Mouse (Mus musculus): ENCODE data around the gene Zfp646. TPM values are rescaled to one million over a fixed set of nuclear protein-coding genes. Genes with fewer than 3 reads are reported as not detected.

Gene Zfp646
- polyA plus RNA-seq, 1 experiment: 27.2 TPM

DNA sequence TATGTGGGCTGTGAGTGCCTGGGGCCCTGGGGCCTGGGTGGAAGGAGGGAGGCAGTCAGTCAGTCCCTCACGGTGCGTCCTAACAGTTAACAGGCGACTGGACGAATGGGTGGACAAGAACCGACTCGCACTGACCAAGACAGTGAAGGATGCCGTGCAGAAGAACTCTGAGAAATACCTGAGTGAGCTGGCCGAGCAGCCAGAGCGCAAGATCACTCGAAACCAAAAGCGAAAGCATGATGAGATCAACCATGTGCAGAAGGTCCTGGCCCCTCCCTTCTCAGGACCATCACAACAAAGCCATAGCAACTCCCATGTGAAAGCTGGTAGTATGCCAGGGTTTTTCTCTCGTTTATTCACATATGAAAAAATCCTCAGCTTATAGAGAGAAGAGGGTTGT, 39.3 kb downstream of the Zfp646 start:
- H3K4me1 ChIP-seq (ENCODE audit: control insufficient read depth, insufficient read depth, insufficient read length): no peaks in the 10 kb centered on the region
- H3K4me3 ChIP-seq (ENCODE audit: extremely low read depth, insufficient read depth, insufficient read length): no peak overlapping the region
- H3K36me3 ChIP-seq (ENCODE audit: control insufficient read depth, insufficient read depth, low read length): peaks cover 9% of the 10 kb centered on the region
- TF ChIP-seq CTCF (IDR thresholded peaks at IDR 0.05; ENCODE audit: extremely low read depth, insufficient read depth, insufficient read length, insufficient replicate concordance): no peak
- no peak for TF ChIP-seq POLR2A (IDR thresholded peaks at IDR 0.05; ENCODE audit: low read depth, low read length)
- H3K27me3 ChIP-seq (ENCODE audit: control insufficient read depth, insufficient read depth, low read length): no peaks in the 10 kb centered on the region
- H3K27ac ChIP-seq (ENCODE audit: insufficient read depth, low read length): no peak overlapping the region
- no peak for DNase-seq (ENCODE audit: low read depth in 1 of 2, low spot score in 2 of 2)
- WGBS: 77% methylated on average over 12 of the region's 12 CpGs

DNA sequence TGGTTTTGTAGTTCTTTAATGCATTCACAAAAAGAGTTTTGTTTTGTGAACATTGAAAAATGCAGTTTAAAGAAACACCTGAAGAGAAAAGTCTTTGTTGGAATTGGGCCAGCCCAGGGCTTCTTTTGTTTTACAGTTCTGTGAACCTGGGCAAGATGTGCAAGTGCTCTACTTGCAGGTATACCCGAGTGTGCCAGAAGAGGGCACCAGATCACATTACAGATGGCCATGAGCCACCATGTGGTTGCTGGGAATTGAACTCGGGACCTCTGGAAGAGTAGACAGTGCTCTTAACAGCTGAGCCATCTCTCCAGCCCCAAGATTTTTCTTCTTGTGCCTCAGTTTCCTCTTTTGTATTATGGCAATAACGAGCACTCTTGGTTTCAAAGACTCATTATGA, 42.2 kb downstream of the Zfp646 start:
- peak in 1 of 2 experiments; percentile 69 for DNase-seq (ENCODE audit: low read depth in 1 of 2, low spot score in 2 of 2)
- Histone ChIP-seq H3K36me3 (ENCODE audit: control insufficient read depth, insufficient read depth, low read length) (peaks cover 9% of the 10 kb centered on the region), H3K4me3 (ENCODE audit: extremely low read depth, insufficient read depth, insufficient read length) (no peak overlapping the region), H3K4me1 (ENCODE audit: control insufficient read depth, insufficient read depth, insufficient read length) (peaks cover 12% of the 10 kb centered on the region; the same call in 1 of the 2 replicates), H3K27me3 (ENCODE audit: control insufficient read depth, insufficient read depth, low read length) (no peaks in the 10 kb centered on the region), H3K27ac (ENCODE audit: insufficient read depth, low read length) (no peak overlapping the region)
- 54% methylated on average over 3 of the region's 3 CpGs for WGBS
- TF ChIP-seq CTCF (IDR thresholded peaks at IDR 0.05; ENCODE audit: extremely low read depth, insufficient read depth, insufficient read length, insufficient replicate concordance): peak; percentile 16; the same call in 1 of the 2 replicates
- no peak for TF ChIP-seq POLR2A (IDR thresholded peaks at IDR 0.05; ENCODE audit: low read depth, low read length)

DNA sequence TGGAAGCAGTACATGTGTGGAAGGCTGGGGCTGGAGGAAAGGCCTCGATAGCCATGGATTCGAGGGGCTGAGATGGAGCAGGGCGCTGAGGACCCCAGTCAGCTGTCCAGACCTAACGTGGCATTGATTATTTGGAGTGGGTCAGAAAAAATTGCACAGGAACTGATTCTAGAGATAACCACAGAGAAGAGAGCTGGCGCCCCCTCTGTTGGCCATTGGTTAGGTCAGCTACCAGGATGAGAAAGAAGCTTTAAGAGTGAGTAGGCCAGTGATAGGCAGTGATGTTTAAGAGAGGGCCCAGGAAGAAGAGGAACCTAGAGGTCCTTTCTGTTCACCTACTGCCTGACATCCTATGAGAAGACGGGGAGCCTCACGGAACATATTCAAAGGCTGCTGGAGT, 43.3 kb downstream of the Zfp646 start:
- DNase-seq (ENCODE audit: low read depth in 1 of 2, low spot score in 2 of 2): no peak
- Histone ChIP-seq H3K27me3 (ENCODE audit: control insufficient read depth, insufficient read depth, low read length) (no peaks in the 10 kb centered on the region), H3K27ac (ENCODE audit: insufficient read depth, low read length) (no peak overlapping the region), H3K36me3 (ENCODE audit: control insufficient read depth, insufficient read depth, low read length) (peaks cover 9% of the 10 kb centered on the region), H3K4me3 (ENCODE audit: extremely low read depth, insufficient read depth, insufficient read length) (no peak overlapping the region), H3K4me1 (ENCODE audit: control insufficient read depth, insufficient read depth, insufficient read length) (peaks cover 12% of the 10 kb centered on the region; the same call in 1 of the 2 replicates)
- TF ChIP-seq CTCF (IDR thresholded peaks at IDR 0.05; ENCODE audit: extremely low read depth, insufficient read depth, insufficient read length, insufficient replicate concordance) (no peak; the same call in 1 of the 2 replicates), POLR2A (IDR thresholded peaks at IDR 0.05; ENCODE audit: low read depth, low read length) (no peak)
- WGBS: 80% methylated on average over 7 of the region's 7 CpGs

DNA sequence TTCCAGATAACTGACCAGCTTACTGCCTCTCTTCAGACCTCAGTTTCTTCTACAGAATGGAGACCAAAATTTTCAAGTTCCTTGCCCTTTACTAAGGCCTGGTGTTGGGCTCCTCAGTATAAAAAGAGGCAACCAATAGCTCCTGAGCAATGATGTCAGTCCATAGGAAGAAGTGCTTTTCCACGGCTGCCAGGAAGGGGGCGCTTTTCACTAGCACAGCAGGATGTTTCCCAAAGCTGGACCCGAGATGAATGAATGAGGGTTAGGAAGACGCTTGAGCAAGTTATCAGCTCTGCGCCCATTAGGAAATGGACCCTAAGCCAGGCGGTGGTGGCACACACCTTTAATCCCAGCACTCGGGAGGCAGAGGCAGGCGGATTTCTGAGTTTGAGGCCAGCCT, 45.5 kb downstream of the Zfp646 start:
- WGBS: 76% methylated on average over 8 of the region's 8 CpGs

DNA sequence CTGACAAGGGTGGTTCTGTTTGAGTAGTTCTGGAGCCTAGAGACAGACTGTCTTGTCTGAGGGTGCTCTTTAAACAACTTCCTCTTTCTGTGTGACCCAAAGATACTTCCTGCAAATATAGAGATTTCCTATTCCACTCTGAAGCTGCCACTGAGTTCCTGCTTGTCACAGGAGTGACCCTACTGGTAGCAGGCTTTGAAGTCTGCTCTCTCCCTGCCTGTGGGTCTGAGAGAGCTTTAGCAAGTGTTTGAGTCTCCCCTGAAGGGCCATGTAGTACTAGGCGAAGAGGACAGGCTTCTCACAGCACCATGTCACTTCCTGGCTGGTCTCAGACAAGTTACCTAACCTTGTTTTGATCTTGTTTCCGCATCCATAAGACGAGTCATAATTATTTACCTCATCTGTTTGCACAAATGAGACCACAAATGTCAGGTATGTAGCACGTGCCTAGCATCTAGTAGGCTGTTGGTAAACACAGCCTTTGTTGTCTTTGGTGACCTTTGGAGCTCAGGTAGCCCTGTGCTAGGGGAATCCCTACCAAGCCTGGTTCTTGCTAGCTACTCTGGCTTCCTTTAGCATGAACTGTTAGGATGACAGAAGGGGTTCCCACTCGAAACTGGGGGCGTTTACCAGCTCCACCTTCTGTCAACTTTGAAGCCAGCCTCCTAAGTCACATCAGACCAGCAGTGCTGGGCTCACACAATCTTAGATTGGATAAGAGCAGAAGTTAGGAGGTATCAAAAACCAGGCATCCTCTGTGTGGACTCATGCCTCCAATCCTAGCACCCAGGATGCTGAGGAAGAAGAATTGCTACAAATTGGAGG, 46.6 kb downstream of the Zfp646 start:
- Histone ChIP-seq H3K4me1 (ENCODE audit: control insufficient read depth, insufficient read depth, insufficient read length) (peaks cover 12% of the 10 kb centered on the region; the same call in 1 of the 2 replicates), H3K27ac (ENCODE audit: insufficient read depth, low read length) (peak overlapping the region; percentile 93), H3K36me3 (ENCODE audit: control insufficient read depth, insufficient read depth, low read length) (peaks cover 13% of the 10 kb centered on the region; the same call in 1 of the 2 replicates), H3K4me3 (ENCODE audit: extremely low read depth, insufficient read depth, insufficient read length) (no peak overlapping the region), H3K27me3 (ENCODE audit: control insufficient read depth, insufficient read depth, low read length) (no peaks in the 10 kb centered on the region)
- TF ChIP-seq POLR2A (IDR thresholded peaks at IDR 0.05; ENCODE audit: low read depth, low read length) (no peak), CTCF (IDR thresholded peaks at IDR 0.05; ENCODE audit: extremely low read depth, insufficient read depth, insufficient read length, insufficient replicate concordance) (no peak)
- 31% methylated on average over 6 of the region's 6 CpGs for WGBS
- peak in 1 of 2 experiments; percentile 50 for DNase-seq (ENCODE audit: low read depth in 1 of 2, low spot score in 2 of 2)

More for the DNA sequence above, 45.5 kb downstream of the Zfp646 start:
- no peaks in the 10 kb centered on the region for H3K27me3 ChIP-seq (ENCODE audit: control insufficient read depth, insufficient read depth, low read length)
- H3K36me3 ChIP-seq (ENCODE audit: control insufficient read depth, insufficient read depth, low read length): peaks cover 15% of the 10 kb centered on the region
- TF ChIP-seq POLR2A (IDR thresholded peaks at IDR 0.05; ENCODE audit: low read depth, low read length) (no peak), CTCF (IDR thresholded peaks at IDR 0.05; ENCODE audit: extremely low read depth, insufficient read depth, insufficient read length, insufficient replicate concordance) (no peak)
- no peak for DNase-seq (ENCODE audit: low read depth in 1 of 2, low spot score in 2 of 2)
- no peak overlapping the region for H3K4me3 ChIP-seq (ENCODE audit: extremely low read depth, insufficient read depth, insufficient read length)
- H3K4me1 ChIP-seq (ENCODE audit: control insufficient read depth, insufficient read depth, insufficient read length): peaks cover 12% of the 10 kb centered on the region; the same call in 1 of the 2 replicates
- no peak overlapping the region for H3K27ac ChIP-seq (ENCODE audit: insufficient read depth, low read length)

DNA sequence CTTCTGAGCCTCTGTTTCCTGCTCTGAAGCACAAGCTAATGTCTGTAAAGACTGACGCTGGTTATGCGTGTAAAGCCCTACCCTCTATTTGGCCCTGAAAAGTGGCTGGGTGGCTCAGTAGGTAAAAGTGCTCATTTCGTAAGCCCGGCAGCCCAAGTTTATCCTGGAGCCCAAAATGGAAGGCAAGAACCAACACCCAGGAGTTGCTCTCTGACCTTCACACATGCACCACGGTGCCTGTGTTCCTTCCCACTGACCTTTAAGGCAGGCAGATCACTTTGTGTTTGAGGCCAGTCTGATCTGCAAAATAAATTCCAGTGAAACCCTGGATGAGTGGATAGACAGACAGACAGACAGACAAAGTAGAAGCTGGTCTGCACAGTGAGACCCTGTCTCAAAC, 47.7 kb downstream of the Zfp646 start:
- no peak for DNase-seq (ENCODE audit: low read depth in 1 of 2, low spot score in 2 of 2)
- peaks cover 13% of the 10 kb centered on the region; the same call in 1 of the 2 replicates for H3K36me3 ChIP-seq (ENCODE audit: control insufficient read depth, insufficient read depth, low read length)
- 94% methylated on average over 5 of the region's 5 CpGs for WGBS
- TF ChIP-seq CTCF (IDR thresholded peaks at IDR 0.05; ENCODE audit: extremely low read depth, insufficient read depth, insufficient read length, insufficient replicate concordance) (no peak), POLR2A (IDR thresholded peaks at IDR 0.05; ENCODE audit: low read depth, low read length) (no peak)
- H3K4me1 ChIP-seq (ENCODE audit: control insufficient read depth, insufficient read depth, insufficient read length): peaks cover 12% of the 10 kb centered on the region; the same call in 1 of the 2 replicates
- no peak overlapping the region for H3K4me3 ChIP-seq (ENCODE audit: extremely low read depth, insufficient read depth, insufficient read length)
- no peak overlapping the region for H3K27ac ChIP-seq (ENCODE audit: insufficient read depth, low read length)
- H3K27me3 ChIP-seq (ENCODE audit: control insufficient read depth, insufficient read depth, low read length): no peaks in the 10 kb centered on the region

DNA sequence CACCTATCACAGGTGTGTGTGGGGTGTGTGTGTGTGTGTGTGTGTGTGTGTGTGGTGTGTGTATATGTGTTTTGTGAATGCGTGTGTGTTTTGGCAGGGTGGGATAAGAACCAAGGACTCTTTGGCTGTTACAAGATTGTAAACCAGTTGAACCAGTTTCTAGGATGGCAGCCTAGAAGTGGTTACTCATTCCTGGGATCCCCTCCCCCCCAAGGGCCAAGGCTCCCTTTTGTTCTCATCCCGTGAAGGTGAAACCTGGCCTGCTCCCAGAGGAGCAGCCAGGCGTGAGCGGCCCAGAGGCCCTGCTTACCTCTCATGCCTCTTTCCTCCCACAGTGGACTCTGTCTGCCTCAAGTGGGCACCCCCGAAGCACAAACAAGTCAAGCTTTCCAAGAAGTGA, 49.2 kb downstream of the Zfp646 start:
- DNase-seq (ENCODE audit: low read depth in 1 of 2, low spot score in 2 of 2): no peak
- 95% methylated on average over 5 of the region's 5 CpGs for WGBS
- Histone ChIP-seq H3K4me1 (ENCODE audit: control insufficient read depth, insufficient read depth, insufficient read length) (peaks cover 12% of the 10 kb centered on the region; the same call in 1 of the 2 replicates), H3K27me3 (ENCODE audit: control insufficient read depth, insufficient read depth, low read length) (no peaks in the 10 kb centered on the region), H3K4me3 (ENCODE audit: extremely low read depth, insufficient read depth, insufficient read length) (no peak overlapping the region), H3K36me3 (ENCODE audit: control insufficient read depth, insufficient read depth, low read length) (peaks cover 13% of the 10 kb centered on the region; the same call in 1 of the 2 replicates), H3K27ac (ENCODE audit: insufficient read depth, low read length) (no peak overlapping the region)
- TF ChIP-seq CTCF (IDR thresholded peaks at IDR 0.05; ENCODE audit: extremely low read depth, insufficient read depth, insufficient read length, insufficient replicate concordance) (no peak), POLR2A (IDR thresholded peaks at IDR 0.05; ENCODE audit: low read depth, low read length) (no peak)

Measured in spleen, adult 2 months (tissue).